8 mouse cellular contexts compared by ENCODE assay signal in genomic region chr3:146327537-146328255, GRCm38 (mm10).
DNase-seq lines count a peak whose midpoint lies in the region; ATAC-seq and TF ChIP-seq lines count a peak whose summit lies in the region.

No protein-coding gene starts in this region.

- peak; percentile 91 for DNase-seq in Muller cell, postnatal 12 days (ENCODE audit: inconsistent ontology term)
- peak; percentile 60 to 63 for DNase-seq in cerebellum, adult 18-20 months
- peak; percentile 77 to 79 for DNase-seq in layer of hippocampus, postnatal 10 days (ENCODE audit: low spot score in 2 of 2)
- peak; percentile 96 for DNase-seq in lung, postnatal 0 days (ENCODE audit: low spot score)
- DNase-seq in ovary, postnatal 10 days (ENCODE audit: low spot score) = peak; percentile 27
- peak; percentile 9 to 17 for DNase-seq in thymus, postnatal 36 days

- H3K9ac ChIP-seq in forebrain, embryonic 16.5 days (replicated peaks; ENCODE audit: low read depth, low read length) = peak overlapping the region; percentile 59
- peak overlapping the region; percentile 44 for H3K9ac ChIP-seq in hindbrain, embryonic 12.5 days
- H3K9ac ChIP-seq in lung, postnatal 0 days (replicated peaks; ENCODE audit: low read depth) = no peak overlapping the region

- no peaks in the 10 kb centered on the region for H3K36me3 ChIP-seq in forebrain, embryonic 16.5 days (ENCODE audit: control insufficient read depth, insufficient read depth)
- no peaks in the 10 kb centered on the region for H3K36me3 ChIP-seq in hindbrain, embryonic 12.5 days
- no peaks in the 10 kb centered on the region for H3K36me3 ChIP-seq in lung, postnatal 0 days (ENCODE audit: insufficient read depth, low read length)

- peak overlapping the region; percentile 57 for H3K4me2 ChIP-seq in forebrain, embryonic 16.5 days (ENCODE audit: low read length)
- H3K4me2 ChIP-seq in hindbrain, embryonic 12.5 days (replicated peaks) = peak overlapping the region; percentile 57
- peak overlapping the region; percentile 56 for H3K4me2 ChIP-seq in lung, postnatal 0 days (replicated peaks; ENCODE audit: low read depth, low read length)

- 0 out of 2 replicates have a peak, but pooled peaks cover 2% of the 10 kb centered on the region for H3K27me3 ChIP-seq in forebrain, embryonic 16.5 days (replicated peaks; ENCODE audit: control insufficient read depth, insufficient read depth, low read length)
- H3K27me3 ChIP-seq in hindbrain, embryonic 12.5 days = peaks cover 7% of the 10 kb centered on the region
- no peaks in the 10 kb centered on the region for H3K27me3 ChIP-seq in lung, postnatal 0 days (replicated peaks; ENCODE audit: insufficient read depth, low read length)

- peaks cover 13% of the 10 kb centered on the region for H3K4me1 ChIP-seq in forebrain, embryonic 16.5 days (replicated peaks; ENCODE audit: control insufficient read depth, insufficient read depth, low read length)
- H3K4me1 ChIP-seq in hindbrain, embryonic 12.5 days = peaks cover 12% of the 10 kb centered on the region
- H3K4me1 ChIP-seq in lung, postnatal 0 days (ENCODE audit: insufficient read depth, low read depth, low read length) = no peaks in the 10 kb centered on the region

- H3K4me3 ChIP-seq in forebrain, embryonic 16.5 days (replicated peaks; ENCODE audit: low read length) = peak overlapping the region; percentile 36
- H3K4me3 ChIP-seq in hindbrain, embryonic 12.5 days = peak overlapping the region; percentile 17
- H3K4me3 ChIP-seq in lung, postnatal 0 days (ENCODE audit: low read depth, low read length) = peak overlapping the region; percentile 1; the same call in 1 of the 2 replicates

- peak; percentile 92 for TF ChIP-seq CTCF in lung, postnatal 0 days (IDR thresholded peaks at IDR 0.05)

- peak overlapping the region; percentile 88 for H3K27ac ChIP-seq in forebrain, embryonic 16.5 days (ENCODE audit: low read length)
- H3K27ac ChIP-seq in hindbrain, embryonic 12.5 days = peak overlapping the region; percentile 86
- no peak overlapping the region for H3K27ac ChIP-seq in lung, postnatal 0 days (ENCODE audit: low read length)

- peak; percentile 95 for ATAC-seq in forebrain, embryonic 16.5 days
- ATAC-seq in hindbrain, embryonic 12.5 days (ENCODE audit: low FRiP score) = peak; percentile 85
- ATAC-seq in lung, postnatal 0 days = peak; percentile 89

- no peaks in the 10 kb centered on the region for H3K9me3 ChIP-seq in forebrain, embryonic 16.5 days (ENCODE audit: control insufficient read depth, low read length)
- H3K9me3 ChIP-seq in hindbrain, embryonic 12.5 days (replicated peaks) = no peaks in the 10 kb centered on the region
- H3K9me3 ChIP-seq in lung, postnatal 0 days (ENCODE audit: low read length) = no peaks in the 10 kb centered on the region

- WGBS in forebrain, embryonic 16.5 days = 0% methylated on average over 13 of the region's 13 CpGs
- WGBS in hindbrain, embryonic 12.5 days = under 1% methylated on average over 13 of the region's 13 CpGs
- WGBS in lung, postnatal 0 days = under 1% methylated on average over 13 of the region's 13 CpGs

- TF ChIP-seq EP300 in lung, postnatal 0 days (IDR thresholded peaks at IDR 0.05) = no peak; the same call in 1 of the 2 replicates

Comparison
In these comparisons a context has a peak if more than half of its experiments do, and no peak if none do; other contexts are left out.
1. DNase-seq: peak in every context shown above with its lines; median percentile 96 in lung, postnatal 0 days; 91 in Muller cell, postnatal 12 days; 78 in layer of hippocampus, postnatal 10 days; 62 in cerebellum, adult 18-20 months; 27 in ovary, postnatal 10 days; 13 in thymus, postnatal 36 days.